Mouse (Mus musculus): ENCODE measurements around the gene Trim33. TPM values are rescaled to one million over a fixed set of nuclear protein-coding genes. Genes with fewer than 3 reads are reported as not detected.

Gene Trim33
- total RNA-seq, 1 experiment from 2014 or later, result 54.5 TPM

- DNase-seq, result no peak
These were observed 82.1 kb downstream of the Trim33 start for GRCm38 (mm10) chr3:103361150-103361549.

- DNase-seq, result no peak
These were observed 85.3 kb downstream of the Trim33 start for GRCm38 (mm10) chr3:103364182-103364945.

DNA sequence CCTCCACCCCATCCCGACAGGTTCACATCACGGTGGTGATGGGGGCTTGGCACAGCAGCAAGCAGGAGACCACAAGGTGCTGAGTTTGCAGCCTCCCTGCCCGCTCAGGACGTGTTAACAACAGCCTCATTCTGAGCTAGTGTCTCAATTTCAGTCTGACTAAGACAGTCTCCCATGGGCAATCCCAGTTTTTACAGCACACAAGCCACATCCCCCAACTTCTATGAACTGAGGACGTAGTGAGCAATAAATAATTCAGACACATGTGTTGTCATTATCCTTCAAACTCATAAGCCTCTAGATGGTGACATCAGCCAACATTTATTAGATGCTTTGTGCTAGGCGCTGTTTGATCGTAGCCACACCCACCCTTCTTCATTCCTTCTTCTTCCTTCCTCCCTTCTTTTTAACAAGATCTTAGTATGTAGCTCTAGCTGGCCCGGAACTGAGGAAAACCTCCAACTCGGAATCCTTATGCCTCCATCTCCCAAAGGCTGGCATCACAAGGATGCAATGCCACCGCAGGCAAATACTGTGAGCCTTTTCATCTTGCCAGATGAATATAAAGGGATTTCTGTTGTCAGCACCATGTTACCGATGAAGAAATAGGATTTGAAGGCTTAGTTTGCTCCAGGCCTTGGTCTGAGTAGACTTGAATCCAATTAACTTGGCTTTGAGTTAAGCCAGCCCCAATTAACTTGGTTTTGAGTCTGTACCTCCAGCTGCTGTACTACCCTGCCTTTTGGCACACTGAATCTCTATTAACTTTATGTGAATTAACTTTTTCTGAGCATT, 88.3 kb downstream of the Trim33 start:
- no peak for DNase-seq

GRCm38 (mm10) chr3:103368731-103369130, 89.6 kb downstream of the Trim33 start:
- DNase-seq, result no peak

- peak; percentile 65 for DNase-seq
These were observed 94.9 kb downstream of the Trim33 start for GRCm38 (mm10) chr3:103374028-103374427.

- DNase-seq, result no peak
These were observed 96.2 kb downstream of the Trim33 start for GRCm38 (mm10) chr3:103375181-103375855.

DNA sequence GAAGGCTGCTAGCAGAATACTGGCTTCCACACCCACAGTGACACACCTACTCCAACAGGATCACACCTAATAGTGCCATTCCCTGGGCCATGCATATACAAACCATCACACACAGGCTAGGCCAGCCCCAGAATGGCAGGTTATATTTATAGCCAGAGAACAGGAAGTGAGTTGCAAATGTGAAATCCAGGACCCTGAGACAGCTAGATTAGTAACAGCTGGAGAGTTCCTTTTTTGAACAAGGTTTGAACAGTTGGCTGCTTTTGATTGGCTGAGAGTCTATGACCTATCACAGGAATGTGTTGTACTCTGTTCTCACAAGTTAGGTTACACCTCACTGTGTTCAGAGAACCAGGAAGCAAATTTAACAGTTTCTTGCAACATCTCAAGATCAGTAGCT, 98.9 kb downstream of the Trim33 start:
- no peak for DNase-seq

- DNase-seq, result no peak
These were observed 100.3 kb downstream of the Trim33 start for GRCm38 (mm10) chr3:103379371-103379770.

DNA sequence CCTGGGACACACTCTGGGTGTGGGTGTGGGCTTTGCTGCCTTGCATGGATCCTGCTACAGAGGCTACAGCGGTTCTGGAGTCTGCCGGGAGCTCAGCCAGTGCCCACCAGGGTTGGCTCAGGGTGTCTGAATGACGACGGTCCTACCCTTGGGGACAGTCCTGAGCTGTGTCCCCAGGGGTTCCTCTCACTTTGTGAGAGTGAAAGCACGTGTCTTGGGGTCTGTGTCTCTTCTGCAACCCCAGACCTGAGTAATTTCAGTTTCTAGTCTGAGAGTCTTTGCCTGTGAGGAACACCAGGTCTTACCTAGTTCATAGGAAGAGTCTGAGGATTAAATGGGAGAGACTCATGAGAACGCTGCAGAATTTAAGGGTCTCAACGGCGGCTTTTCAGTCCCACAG, 101.7 kb downstream of the Trim33 start:
- DNase-seq, result no peak

GRCm38 (mm10) chr3:103381441-103381840, 102.3 kb downstream of the Trim33 start:
- no peak for DNase-seq

GRCm38 (mm10) chr3:103382872-103383567, 103.9 kb downstream of the Trim33 start:
- peak; percentile 95 for DNase-seq

- no peak for DNase-seq
These were observed 105.4 kb downstream of the Trim33 start for GRCm38 (mm10) chr3:103384486-103384885.

GRCm38 (mm10) chr3:103384949-103385348, 105.9 kb downstream of the Trim33 start:
- no peak for DNase-seq

DNA sequence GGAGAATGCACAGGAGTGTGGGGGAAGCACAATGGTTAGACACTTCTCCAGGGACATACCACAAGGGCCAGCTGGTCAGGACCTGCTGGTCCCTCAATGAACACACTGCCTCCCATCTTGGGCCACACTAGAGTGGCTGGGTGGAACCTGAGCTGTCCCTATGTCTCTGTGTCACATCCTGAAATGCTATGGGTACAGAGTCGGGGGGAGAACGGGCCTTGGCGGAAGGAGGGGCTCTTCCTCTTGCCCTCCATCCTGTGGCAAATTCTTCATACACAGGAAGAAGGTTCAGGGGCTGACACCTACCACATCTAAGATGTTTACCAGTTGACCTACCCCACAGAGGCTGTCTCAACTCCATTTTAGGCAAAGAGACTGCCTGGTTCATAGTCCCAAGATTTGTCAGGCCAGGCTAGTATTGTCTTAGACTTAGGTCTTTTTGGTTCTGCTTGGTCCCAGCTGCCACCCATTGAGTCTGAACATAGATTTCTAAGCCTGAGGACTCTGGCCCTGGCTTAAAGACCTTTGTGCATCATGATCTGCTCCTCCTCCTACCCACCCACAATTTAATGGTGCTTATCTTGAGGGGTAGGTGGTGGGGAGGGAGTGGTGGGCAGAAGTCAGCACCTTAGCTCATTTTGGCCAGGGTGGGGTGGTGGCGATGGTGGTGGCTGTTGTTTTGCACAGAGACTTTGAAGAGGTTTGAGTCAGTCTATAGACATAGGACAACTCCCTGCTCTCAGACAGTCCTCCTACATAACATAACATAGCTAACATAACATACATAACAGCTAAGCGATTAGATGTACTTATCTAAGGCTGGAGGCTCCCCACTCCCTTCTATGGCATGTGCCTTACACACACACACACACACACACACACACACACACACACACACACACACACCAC, 106.5 kb downstream of the Trim33 start:
- no peak for DNase-seq

GRCm38 (mm10) chr3:103386292-103387031, 107.4 kb downstream of the Trim33 start:
- no peak for DNase-seq

DNA sequence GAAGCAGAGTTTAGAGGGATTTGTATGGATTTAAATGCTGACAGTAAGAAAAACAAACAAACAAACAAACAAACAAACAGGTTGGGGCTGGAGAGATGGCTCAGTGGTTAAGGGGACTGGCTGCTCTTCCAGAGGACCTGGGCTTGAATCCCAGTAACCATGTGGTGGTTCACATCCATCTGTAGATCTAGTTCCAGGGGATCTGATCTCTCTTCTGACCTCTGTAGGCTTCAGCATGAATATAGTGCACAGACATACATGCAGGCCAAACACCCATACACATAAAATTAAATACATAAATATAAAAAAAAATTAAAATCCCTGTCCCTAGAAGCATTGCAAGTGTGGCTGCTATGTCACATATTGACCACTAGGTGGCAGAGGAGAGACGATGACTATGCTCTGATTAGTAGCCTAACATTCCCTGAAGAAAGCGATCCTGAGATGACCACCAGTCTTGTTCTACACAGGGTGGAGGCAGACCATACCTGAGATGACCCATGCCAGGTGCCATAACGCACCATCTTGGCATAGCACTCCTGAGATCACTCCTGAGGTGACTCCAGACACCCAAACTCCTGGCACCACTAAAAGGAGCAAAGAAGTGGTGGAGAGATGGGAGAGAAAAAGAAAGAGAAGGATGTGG, 113.6 kb downstream of the Trim33 start:
- DNase-seq, result no peak

- DNase-seq, result no peak
These were observed 114.4 kb downstream of the Trim33 start for GRCm38 (mm10) chr3:103393283-103394060.

DNA sequence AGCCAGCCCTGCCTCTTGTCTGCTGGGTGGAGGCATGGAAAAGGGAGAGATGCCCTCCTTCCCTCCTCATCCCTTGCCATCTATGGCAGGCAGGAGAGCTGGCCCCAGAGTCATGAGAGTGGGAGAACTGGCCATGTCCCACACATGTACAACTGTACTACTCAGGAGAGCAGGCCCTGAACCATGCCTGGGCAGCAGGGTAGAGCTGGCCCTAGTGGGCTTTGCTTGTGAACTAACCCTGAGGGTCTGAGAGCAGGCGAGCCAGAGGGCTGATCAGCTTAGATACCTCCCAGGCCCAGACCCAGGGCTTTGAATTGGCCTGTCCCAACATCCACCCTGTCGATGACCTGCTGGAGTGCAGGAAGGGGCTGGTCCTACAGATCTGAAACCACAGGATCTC, 115.0 kb downstream of the Trim33 start:
- no peak for DNase-seq

DNA sequence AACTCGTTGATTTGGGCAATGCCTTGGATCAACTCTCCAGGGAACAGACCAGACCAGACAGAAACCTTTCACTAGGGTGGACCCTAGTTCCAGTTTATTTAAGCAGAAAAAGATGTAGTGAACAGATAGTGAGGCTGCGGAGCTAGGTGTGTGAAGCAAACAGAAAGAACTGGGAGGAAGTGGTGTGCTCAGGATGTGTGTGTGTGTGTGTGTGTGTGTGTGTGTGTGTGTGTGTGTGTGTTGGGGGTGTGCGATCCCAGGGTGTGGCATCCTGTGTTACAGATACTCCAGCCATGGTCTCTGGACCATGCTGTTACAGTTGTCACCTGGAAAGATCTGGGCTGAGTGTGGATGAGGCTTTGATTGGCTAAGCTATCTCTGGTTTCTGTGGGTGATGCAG, 118.4 kb downstream of the Trim33 start:
- DNase-seq, result no peak

All from adrenal gland, postnatal 25 days (tissue).